Mouse (Mus musculus) thymus, adult 2 months (tissue): ENCODE measurements around the gene Rnf180.

Source experiments
- CTCF ChIP-seq: fragments of 200-500 bp; IDR thresholded peaks from 2 replicates; pipeline ENCODE4 v1.5.1; 2012; ENCODE audit warnings: mild to moderate bottlenecking, control low read depth, low read length, moderate library complexity, borderline replicate concordance; ENCODE audit not compliant: control insufficient read depth, poor library complexity, insufficient read depth; ENCODE audit errors: extremely low read depth
- POLR2A ChIP-seq: fragments of 200-500 bp; IDR thresholded peaks from 2 replicates; pipeline ENCODE4 v1.6.1; 2012; ENCODE audit warnings: mild to moderate bottlenecking, low read length, control low read depth, moderate library complexity; ENCODE audit not compliant: control insufficient read depth, poor library complexity, insufficient read depth; ENCODE audit errors: extremely low read depth

DNA sequence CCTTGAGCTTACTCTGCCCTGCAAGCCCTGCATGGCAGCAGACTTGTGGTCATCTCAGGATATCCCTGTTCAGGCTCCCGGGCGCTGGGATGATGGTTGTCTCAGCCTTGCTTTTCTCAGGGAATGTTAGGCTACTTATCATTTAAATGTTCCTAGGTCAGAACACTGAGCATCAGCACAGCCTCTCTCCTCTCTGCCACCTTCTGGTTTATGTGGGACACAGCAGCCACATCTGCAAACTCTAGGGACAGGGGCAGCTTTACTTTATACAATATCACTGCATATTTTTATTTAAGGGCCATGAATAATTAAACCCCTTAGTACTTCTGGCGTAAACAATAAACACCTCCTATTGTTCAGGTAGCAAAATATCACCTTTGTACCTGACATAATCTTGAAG lies 71.5 kb downstream of the Rnf180 start:
- TF ChIP-seq CTCF (no peak), POLR2A (no peak)
